Mouse (Mus musculus) CH12.LX (cell line): Measurements from ENCODE around the gene S100a1. TPM values are rescaled to one million over a fixed set of nuclear protein-coding genes. Genes with fewer than 3 reads are reported as not detected.

Experiments used
- DNase-seq: peaks from one replicate; pipeline ENCODE4 v3.0.0-alpha.2; 2013; ENCODE audit errors: extremely low read depth
- H3K27ac ChIP-seq: 2 replicates; pipeline ENCODE4 v1.5.1; 2012; ENCODE audit warnings: low read depth, mild to moderate bottlenecking, control low read depth, moderate library complexity; ENCODE audit not compliant: insufficient read depth
- H3K27me3 ChIP-seq: replicated peaks from 2 replicates; pipeline ENCODE3; 2012; ENCODE audit warnings: inconsistent platforms
- H3K36me3 ChIP-seq, 2 experiments: replicated peaks in 1 of 2; 2 replicates each; pipeline versions ENCODE3 to v1.6.1; 2012; ENCODE audit warnings: inconsistent platforms in 1 of 2, low read length in 1 of 2, mild to moderate bottlenecking in 1 of 2, mixed read lengths in 1 of 2, moderate library complexity in 1 of 2; ENCODE audit not compliant: control insufficient read depth in 1 of 2, insufficient read depth in 1 of 2
- H3K4me1 ChIP-seq, 2 experiments: 2 replicates each; pipeline ENCODE4 v1.6.1; 2012; ENCODE audit warnings: inconsistent platforms in 1 of 2, moderate library complexity in 1 of 2; ENCODE audit not compliant: insufficient read depth in 2 of 2, control insufficient read depth in 1 of 2
- H3K4me2 ChIP-seq: 2 replicates; pipeline ENCODE4 v1.6.1; 2012; ENCODE audit warnings: low read depth, mild to moderate bottlenecking, control low read depth; ENCODE audit not compliant: poor library complexity, insufficient read depth, severe bottlenecking
- H3K4me3 ChIP-seq, 3 experiments: fragments of 150-350 bp in 1 of 3; sonication (generic) in 1 of 3; replicated peaks in 1 of 3; 2 replicates each; pipeline versions ENCODE3 to v1.5.1; 2011 to 2012; ENCODE audit warnings: low read depth in 2 of 3, low read length in 2 of 3, mild to moderate bottlenecking in 2 of 3, moderate library complexity in 2 of 3, control low read depth in 1 of 3, improper control_type of control experiment in 1 of 3, inconsistent platforms in 1 of 3, mixed read lengths in 1 of 3; ENCODE audit not compliant: poor library complexity in 1 of 3
- H3K79me2 ChIP-seq: replicated peaks from 2 replicates; pipeline ENCODE4 v1.6.1; 2012; ENCODE audit warnings: mild to moderate bottlenecking, moderate library complexity; ENCODE audit not compliant: control insufficient read depth, poor library complexity, insufficient read depth, severe bottlenecking; ENCODE audit errors: extremely low read depth
- H3K9ac ChIP-seq: 2 replicates; pipeline ENCODE4 v1.6.1; 2012; ENCODE audit warnings: low read depth, mild to moderate bottlenecking, control low read depth, moderate library complexity; ENCODE audit not compliant: insufficient read depth
- H3K9me3 ChIP-seq: replicated peaks from 2 replicates; pipeline ENCODE3; 2012; ENCODE audit warnings: low read length, inconsistent platforms, mixed read lengths
- BHLHE40 ChIP-seq: IDR thresholded peaks from 2 replicates; pipeline ENCODE4 v1.6.1; 2011; ENCODE audit warnings: mild to moderate bottlenecking, low read depth, low read length, improper control_type of control experiment
- CHD1 ChIP-seq: IDR thresholded peaks from 2 replicates; pipeline ENCODE4 v1.6.1; 2012; ENCODE audit warnings: low read depth, low read length, improper control_type of control experiment, inconsistent platforms
- CTCF ChIP-seq, 2 experiments: IDR thresholded peaks in 1 of 2; conservative IDR thresholded peaks in 1 of 2; 2 replicates each; pipeline ENCODE4 v1.5.1; 2011 to 2012; ENCODE audit warnings: low read depth in 2 of 2, low read length in 2 of 2, improper control_type of control experiment in 1 of 2, inconsistent platforms in 1 of 2, mild to moderate bottlenecking in 1 of 2, moderate library complexity in 1 of 2
- ELF1 ChIP-seq: IDR thresholded peaks from 2 replicates; pipeline ENCODE4 v1.6.1; 2014; ENCODE audit warnings: low read depth, mild to moderate bottlenecking, inconsistent platforms, low read length, improper control_type of control experiment
- EP300 ChIP-seq: IDR thresholded peaks from 2 replicates; pipeline ENCODE4 v1.6.1; 2011; ENCODE audit warnings: low read length, improper control_type of control experiment
- ETS1 ChIP-seq: conservative IDR thresholded peaks from 2 replicates; pipeline ENCODE4 v1.6.1; 2012; ENCODE audit warnings: low read depth, mild to moderate bottlenecking, inconsistent platforms, low read length, improper control_type of control experiment, moderate library complexity
- GABPA ChIP-seq: IDR thresholded peaks from 2 replicates; pipeline ENCODE4 v1.6.1; 2012; ENCODE audit warnings: low read depth, low read length, improper control_type of control experiment, inconsistent platforms; ENCODE audit not compliant: insufficient replicate concordance
- HCFC1 ChIP-seq: IDR thresholded peaks from 2 replicates; pipeline ENCODE4 v1.6.1; 2012; ENCODE audit warnings: low read depth, mild to moderate bottlenecking, inconsistent platforms, low read length, improper control_type of control experiment
- IRF4 ChIP-seq: IDR thresholded peaks from 2 replicates; pipeline ENCODE4 v1.6.1; 2014; ENCODE audit warnings: low read depth, mild to moderate bottlenecking, inconsistent platforms, low read length, improper control_type of control experiment
- JUN ChIP-seq: IDR thresholded peaks from 2 replicates; pipeline ENCODE4 v1.6.1; 2011; ENCODE audit warnings: low read depth, mild to moderate bottlenecking, low read length, improper control_type of control experiment, moderate library complexity; ENCODE audit not compliant: insufficient read depth
- JUND ChIP-seq: conservative IDR thresholded peaks from 2 replicates; pipeline ENCODE4 v1.6.1; 2011; ENCODE audit warnings: low read depth, low read length, improper control_type of control experiment
- KAT2A ChIP-seq: IDR thresholded peaks from 2 replicates; pipeline ENCODE4 v1.6.1; 2012; ENCODE audit warnings: low read length, improper control_type of control experiment, inconsistent platforms; ENCODE audit not compliant: insufficient replicate concordance
- MAFK ChIP-seq: IDR thresholded peaks from 2 replicates; pipeline ENCODE4 v1.6.1; 2011; ENCODE audit warnings: low read length, improper control_type of control experiment; ENCODE audit not compliant: insufficient replicate concordance
- MAX ChIP-seq: IDR thresholded peaks from 2 replicates; pipeline ENCODE4 v1.6.1; 2011; ENCODE audit warnings: low read length, improper control_type of control experiment
- MAZ ChIP-seq: IDR thresholded peaks from 2 replicates; pipeline ENCODE4 v1.6.1; 2012; ENCODE audit warnings: low read depth, mild to moderate bottlenecking, inconsistent platforms, low read length, improper control_type of control experiment, moderate library complexity
- MEF2A ChIP-seq: IDR thresholded peaks from 2 replicates; pipeline ENCODE4 v1.6.1; 2014; ENCODE audit warnings: low read depth, mild to moderate bottlenecking, inconsistent platforms, low read length, improper control_type of control experiment, borderline replicate concordance
- MXI1 ChIP-seq: IDR thresholded peaks from 2 replicates; pipeline ENCODE4 v1.6.1; 2011; ENCODE audit warnings: mild to moderate bottlenecking, low read depth, low read length, improper control_type of control experiment
- NELFE ChIP-seq: IDR thresholded peaks from 2 replicates; pipeline ENCODE4 v1.6.1; 2011; ENCODE audit warnings: low read depth, low read length, improper control_type of control experiment
- NRF1 ChIP-seq: IDR thresholded peaks from 2 replicates; pipeline ENCODE4 v1.6.1; 2014; ENCODE audit warnings: low read depth, mild to moderate bottlenecking, inconsistent platforms, low read length, improper control_type of control experiment, moderate library complexity
- PAX5 ChIP-seq: IDR thresholded peaks from 2 replicates; pipeline ENCODE4 v1.6.1; 2012; ENCODE audit warnings: low read length, inconsistent platforms, mixed read lengths
- POLR2A ChIP-seq: IDR thresholded peaks from 2 replicates; pipeline ENCODE4 v1.6.1; 2011; ENCODE audit warnings: low read depth, mild to moderate bottlenecking, improper control_type of control experiment, low read length
- POLR2AphosphoS2 ChIP-seq: IDR thresholded peaks from 2 replicates; pipeline ENCODE4 v1.6.1; 2011; ENCODE audit warnings: low read depth, low read length, improper control_type of control experiment
- RAD21 ChIP-seq: IDR thresholded peaks from 2 replicates; pipeline ENCODE4 v1.6.1; 2011; ENCODE audit warnings: low read depth, mild to moderate bottlenecking, low read length, improper control_type of control experiment, moderate library complexity
- RCOR1 ChIP-seq: conservative IDR thresholded peaks from 2 replicates; pipeline ENCODE4 v1.6.1; 2012; ENCODE audit warnings: low read depth, mild to moderate bottlenecking, inconsistent platforms, low read length, improper control_type of control experiment
- SIN3A ChIP-seq: IDR thresholded peaks from 2 replicates; pipeline ENCODE4 v1.6.1; 2012; ENCODE audit warnings: low read length, improper control_type of control experiment, inconsistent platforms
- TBP ChIP-seq: conservative IDR thresholded peaks from 2 replicates; pipeline ENCODE4 v1.6.1; 2011; ENCODE audit warnings: low read depth, low read length, improper control_type of control experiment
- TCF12 ChIP-seq: IDR thresholded peaks from 2 replicates; pipeline ENCODE4 v1.6.1; 2014; ENCODE audit warnings: low read depth, mild to moderate bottlenecking, inconsistent platforms, low read length, improper control_type of control experiment
- UBTF ChIP-seq: IDR thresholded peaks from 2 replicates; pipeline ENCODE4 v1.6.1; 2012; ENCODE audit warnings: low read depth, mild to moderate bottlenecking, inconsistent platforms, low read length, improper control_type of control experiment, moderate library complexity
- USF1 ChIP-seq: IDR thresholded peaks from 2 replicates; pipeline ENCODE4 v1.6.1; 2014; ENCODE audit warnings: low read depth, mild to moderate bottlenecking, inconsistent platforms, low read length, improper control_type of control experiment
- USF2 ChIP-seq: conservative IDR thresholded peaks from 2 replicates; pipeline ENCODE4 v1.6.1; 2011; ENCODE audit warnings: low read depth, low read length, improper control_type of control experiment
- ZKSCAN1 ChIP-seq: IDR thresholded peaks from 2 replicates; pipeline ENCODE4 v1.6.1; 2012; ENCODE audit warnings: low read depth, inconsistent platforms, low read length, improper control_type of control experiment, borderline replicate concordance
- ZNF384 ChIP-seq: IDR thresholded peaks from 2 replicates; pipeline ENCODE4 v1.6.1; 2012; ENCODE audit warnings: low read depth, low read length, improper control_type of control experiment, inconsistent platforms
- dilution Hi-C: fragments of 300-500 bp; cut with MboI; formaldehyde crosslinking; loops from 2 replicates; pipeline ENCODE4 v1.14.3; 2020; ENCODE audit warnings: low sequenced_read_pairs; ENCODE audit not compliant: extremely low pct_unique_long_range_greater_than_20kb, extremely low pct_ligation_motif_present
- in situ Hi-C: fragments of 300-500 bp; cut with MboI; formaldehyde crosslinking; loops from 3 replicates; pipeline ENCODE4 v1.14.3; 2019; ENCODE audit warnings: low sequenced_read_pairs, low pct_ligation_motif_present, low pct_unique_long_range_greater_than_20kb, mixed read lengths
- polyA plus RNA-seq: library from polyadenylated mRNA; unstranded; fragments of >175 nt; gene quantifications from 2 replicates; pipeline ENCODE4 v1.2.1, GENCODE M21; 2012; ENCODE audit warnings: low read depth; ENCODE audit not compliant: insufficient read length
- total RNA-seq, 2 experiments: library from RNA; depleted of rRNA; stranded (reverse); fragments of 300-350 nt in 1 of 2; fragments of >200 nt in 1 of 2; gene quantifications; 2 replicates each; pipeline ENCODE4 v1.2.3; 2012 to 2014

Gene S100a1
- total and polyA plus RNA-seq, 3 experiments: 2.7 to 13.2 (median 3.8) TPM

GRCm38 (mm10) chr3:90475151-90475830 lies 38.9 kb downstream of the S100a1 start:
- in situ Hi-C loops: no loop called here

GRCm38 (mm10) chr3:90472213-90472612 lies 42.0 kb downstream of the S100a1 start:
- peak; percentile 79 for DNase-seq
- Histone ChIP-seq H3K27ac (0 out of 2 replicates have a peak overlapping the region, but pooled peaks have one; percentile 13), H3K79me2 (peaks cover 12% of the 10 kb centered on the region), H3K4me2 (no peak overlapping the region), H3K27me3 (no peaks in the 10 kb centered on the region), H3K4me1 (peaks cover 2 to 12% of the 10 kb centered on the region in 2 experiments; a peak in 2 of 4 replicates), H3K36me3 (no peaks in the 10 kb centered on the region), H3K4me3 (no peak overlapping the region), H3K9ac (no peak overlapping the region), H3K9me3 (no peaks in the 10 kb centered on the region)
- in situ Hi-C loops (no loop called here), dilution Hi-C loops (no loop called here)
- TF ChIP-seq JUN (no peak), JUND (no peak), UBTF (no peak), IRF4 (no peak), EP300 (no peak), MEF2A (no peak), CTCF (conservative IDR thresholded peaks at IDR 0.05 in 1 of 2, IDR thresholded peaks at IDR 0.05 in 1 of 2; ENCODE audit: low read depth in 2 of 2, low read length in 2 of 2) (peak; percentile 63 to 76), CHD1 (no peak), TCF12 (0 out of 2 replicates have a peak, but pooled peaks have one; percentile 19), MAFK (no peak), RCOR1 (no peak), TBP (0 out of 2 replicates have a peak, but pooled peaks have one; percentile 36), MAX (no peak), MAZ (no peak), NRF1 (no peak), PAX5 (no peak), POLR2AphosphoS2 (no peak), NELFE (peak; percentile 45; the same call in 1 of the 2 replicates), ELF1 (peak; percentile 92), USF1 (no peak), POLR2A (peak; percentile 38; the same call in 1 of the 2 replicates), MXI1 (no peak), KAT2A (no peak), SIN3A (peak; percentile 56; the same call in 1 of the 2 replicates), HCFC1 (peak; percentile 59), RAD21 (peak; percentile 5), GABPA (no peak), BHLHE40 (no peak), USF2 (no peak), ZKSCAN1 (no peak), ETS1 (no peak)

More at GRCm38 (mm10) chr3:90475151-90475830, 38.9 kb downstream of the S100a1 start:
- peak; percentile 88 for TF ChIP-seq ZNF384
- TF ChIP-seq EP300: no peak
- dilution Hi-C loops: no loop called here
- Histone ChIP-seq H3K36me3 (peaks cover 4 to 23% of the 10 kb centered on the region in 2 experiments), H3K27ac (no peak overlapping the region), H3K27me3 (no peaks in the 10 kb centered on the region), H3K9ac (no peak overlapping the region), H3K9me3 (no peaks in the 10 kb centered on the region), H3K4me2 (no peak overlapping the region), H3K4me3 (peak overlapping the region in 2 of 3 experiments; percentile 49 to 58), H3K4me1 (peaks cover 2 to 18% of the 10 kb centered on the region in 2 experiments; a peak in 2 of 4 replicates), H3K79me2 (peaks cover 34% of the 10 kb centered on the region)
- peak; percentile 26 for DNase-seq
